Mouse (Mus musculus): ENCODE measurements around the gene Chuk.
"Not testable (repeated sequence)": the region's sequence is repeated elsewhere in the genome, so short reads cannot be mapped to it uniquely, and the experiment has no call there.

Chuk gene

GRCm38 (mm10) chr19:44106831-44107660 lies at the start of gene Chuk:
Chuk (minus strand) TSS chr19:44107480.
- DNase-seq (ENCODE audit: extremely low read depth, low read depth) = peak; percentile 90

- no peak for DNase-seq (ENCODE audit: extremely low read depth, low read depth)
These were observed 49.7 kb upstream of the Chuk start for GRCm38 (mm10) chr19:44157005-44157404.

- no peak for DNase-seq (ENCODE audit: extremely low read depth, low read depth)
These were observed 46.5 kb upstream of the Chuk start for GRCm38 (mm10) chr19:44153781-44154180.

GRCm38 (mm10) chr19:44148991-44149390 lies 41.7 kb upstream of the Chuk start:
- no peak for DNase-seq (ENCODE audit: extremely low read depth, low read depth)

- DNase-seq (ENCODE audit: extremely low read depth, low read depth) = no peak
These were observed 41.1 kb upstream of the Chuk start for GRCm38 (mm10) chr19:44148345-44148744.

- no peak for DNase-seq (ENCODE audit: extremely low read depth, low read depth)
These were observed 39.7 kb upstream of the Chuk start for GRCm38 (mm10) chr19:44146951-44147350.

- DNase-seq (ENCODE audit: extremely low read depth, low read depth) = no peak
These were observed 39.2 kb upstream of the Chuk start for GRCm38 (mm10) chr19:44146568-44146879.

- DNase-seq (ENCODE audit: extremely low read depth, low read depth) = peak; percentile 84
These were observed 38.7 kb upstream of the Chuk start, which contains the start of gene Bloc1s2 for GRCm38 (mm10) chr19:44145702-44146567. Bloc1s2 (minus strand) TSS chr19:44146446.

- DNase-seq (ENCODE audit: extremely low read depth, low read depth) = peak; percentile 95
These were observed 37.1 kb upstream of the Chuk start for GRCm38 (mm10) chr19:44144366-44144765.

GRCm38 (mm10) chr19:44135960-44136485 lies 28.7 kb upstream of the Chuk start:
- DNase-seq (ENCODE audit: extremely low read depth, low read depth) = no peak

- peak; percentile 83 for DNase-seq (ENCODE audit: extremely low read depth, low read depth)
These were observed 28.0 kb upstream of the Chuk start, which contains the start of gene Cwf19l1 for GRCm38 (mm10) chr19:44135072-44135959. Cwf19l1 (minus strand) TSS chr19:44135876.

GRCm38 (mm10) chr19:44132917-44133316 lies 25.6 kb upstream of the Chuk start:
- peak; percentile 67 for DNase-seq (ENCODE audit: extremely low read depth, low read depth)

- DNase-seq (ENCODE audit: extremely low read depth, low read depth) = no peak
These were observed 21.3 kb upstream of the Chuk start for GRCm38 (mm10) chr19:44128560-44128959.

GRCm38 (mm10) chr19:44127729-44128497 lies 20.6 kb upstream of the Chuk start:
- no peak for DNase-seq (ENCODE audit: extremely low read depth, low read depth)

GRCm38 (mm10) chr19:44121137-44121536 lies 13.9 kb upstream of the Chuk start:
- no peak for DNase-seq (ENCODE audit: extremely low read depth, low read depth)

- DNase-seq (ENCODE audit: extremely low read depth, low read depth) = not testable (repeated sequence)
These were observed 13.4 kb upstream of the Chuk start for GRCm38 (mm10) chr19:44120686-44121085.

GRCm38 (mm10) chr19:44117793-44118192 lies 10.5 kb upstream of the Chuk start:
- DNase-seq (ENCODE audit: extremely low read depth, low read depth) = no peak

GRCm38 (mm10) chr19:44111706-44112105 lies 4.4 kb upstream of the Chuk start:
- DNase-seq (ENCODE audit: extremely low read depth, low read depth) = no peak

GRCm38 (mm10) chr19:44110356-44110755 lies 3.1 kb upstream of the Chuk start:
- DNase-seq (ENCODE audit: extremely low read depth, low read depth) = no peak

- no peak for DNase-seq (ENCODE audit: extremely low read depth, low read depth)
These were observed 1.7 kb upstream of the Chuk start for GRCm38 (mm10) chr19:44108996-44109395.
